Mouse (Mus musculus) adrenal gland, adult (tissue): ENCODE measurements around the gene Phkg1.
"Not testable (repeated sequence)": the region's sequence is repeated elsewhere in the genome, so short reads cannot be mapped to it uniquely, and the experiment has no call there.

Experiments
- DNase-seq, 2 experiments: peaks; one replicate each; pipeline ENCODE4 v3.0.0; 2022 to 2023; ENCODE audit warnings: low spot score in 1 of 2; ENCODE audit not compliant: inconsistent age in 2 of 2

Gene Phkg1

DNA sequence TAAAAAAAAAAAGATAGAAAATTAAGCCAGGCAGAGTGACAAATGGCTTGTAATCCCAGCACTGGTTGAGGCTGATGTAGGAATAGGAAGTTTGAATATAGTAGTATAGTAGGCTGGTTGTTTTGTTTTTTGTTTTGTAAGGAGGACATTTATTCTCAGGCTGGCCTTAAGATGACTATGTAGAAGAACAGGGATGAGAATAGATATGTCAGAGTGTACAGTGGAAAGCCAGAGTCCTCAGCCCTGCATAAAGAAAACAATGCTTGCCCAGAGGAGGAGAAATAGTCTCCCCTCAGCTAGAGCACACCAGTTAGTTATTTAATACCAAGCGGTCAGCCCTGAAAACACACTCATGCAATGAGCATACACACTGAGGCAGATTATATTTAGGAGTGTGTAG is at the start of gene Phkg1:
Gene Phkg1 (minus strand): TSS at position 101 of the 400 bp plus-strand sequence.
- no peak for DNase-seq

DNA sequence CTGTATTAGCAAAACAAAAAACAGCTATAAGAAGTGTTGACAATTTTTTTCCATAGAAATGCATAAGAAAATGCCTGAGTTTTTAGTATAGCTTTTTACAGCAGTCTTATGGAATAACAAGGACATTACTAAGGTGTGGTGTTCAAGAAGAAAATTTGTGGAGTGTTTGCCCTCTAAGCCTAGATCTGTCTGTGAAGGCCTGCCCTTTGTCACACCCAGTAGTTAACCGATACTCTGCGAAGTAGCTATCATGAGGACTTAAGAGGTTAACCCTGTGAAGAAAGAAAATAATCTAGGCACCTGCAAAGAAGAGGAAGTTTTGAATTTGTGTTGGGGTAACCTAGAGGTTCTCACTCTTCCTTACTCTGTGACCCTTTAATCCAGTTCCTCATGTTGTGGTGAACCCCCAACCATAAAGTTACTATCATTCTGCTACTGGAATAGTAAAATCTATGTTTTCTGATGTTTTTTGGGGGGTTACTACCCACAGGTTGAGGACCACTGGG is 49.2 kb upstream of the Phkg1 start:
- DNase-seq, result no peak

DNA sequence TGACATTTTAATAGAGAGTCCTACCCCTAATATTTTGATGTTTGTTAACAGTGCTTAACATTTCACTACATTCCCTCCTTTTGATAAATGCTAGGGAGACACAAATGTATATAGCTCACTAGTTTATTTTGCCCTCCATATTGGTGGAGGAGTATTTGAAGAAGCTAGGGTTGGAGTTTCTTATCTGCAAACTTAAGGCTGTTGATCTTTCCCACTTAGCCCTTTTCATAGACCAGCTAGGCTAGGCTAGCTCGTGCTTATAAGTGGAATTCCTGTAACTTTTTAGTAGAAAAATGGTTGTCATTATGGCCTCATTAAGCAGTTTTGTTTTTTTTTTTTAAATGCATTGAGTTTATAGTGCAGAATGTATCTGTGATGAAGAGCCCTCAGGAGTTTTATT is 45.1 kb upstream of the Phkg1 start:
- no peak for DNase-seq

DNA sequence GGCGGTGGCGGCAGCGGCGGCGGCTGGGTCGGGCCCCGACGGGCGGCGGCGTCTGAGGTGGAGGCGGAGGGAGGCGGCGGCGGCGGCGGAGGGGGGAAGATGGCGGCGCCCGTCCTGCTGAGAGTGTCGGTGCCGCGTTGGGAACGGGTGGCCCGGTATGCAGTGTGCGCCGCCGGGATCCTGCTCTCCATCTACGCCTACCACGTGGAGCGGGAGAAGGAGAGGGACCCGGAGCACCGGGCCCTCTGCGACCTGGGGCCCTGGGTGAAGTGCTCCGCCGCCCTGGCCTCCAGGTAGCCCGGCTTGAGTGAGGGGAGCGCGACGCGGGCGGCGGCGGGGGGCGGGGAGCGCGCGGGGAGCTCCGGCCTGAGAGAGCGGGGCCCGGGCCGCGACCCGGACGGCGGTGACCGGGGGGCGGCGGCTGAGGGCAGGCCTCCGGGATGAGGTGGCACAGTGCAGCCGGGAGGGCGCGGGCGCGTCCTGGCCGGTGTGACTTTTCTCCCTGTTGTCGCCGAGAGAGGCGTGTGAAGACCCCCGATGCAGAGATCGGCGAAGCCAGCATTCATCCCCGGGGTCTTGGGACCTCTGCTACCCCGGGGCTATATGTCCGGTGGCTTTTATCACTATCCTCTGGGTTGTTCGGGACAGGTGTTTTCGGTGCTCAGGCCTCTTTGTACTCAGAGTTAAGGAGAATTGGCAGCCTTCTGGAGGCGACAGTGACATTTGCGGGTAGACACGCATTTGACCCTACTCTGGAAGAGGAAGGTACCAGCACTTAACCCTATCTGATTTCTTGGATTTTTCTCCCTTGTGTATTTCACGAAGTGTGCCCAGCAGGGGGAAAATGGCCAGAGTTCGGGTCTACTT is 44.0 kb upstream of the Phkg1 start:
- DNase-seq, result peak; percentile 73 to 86

DNA sequence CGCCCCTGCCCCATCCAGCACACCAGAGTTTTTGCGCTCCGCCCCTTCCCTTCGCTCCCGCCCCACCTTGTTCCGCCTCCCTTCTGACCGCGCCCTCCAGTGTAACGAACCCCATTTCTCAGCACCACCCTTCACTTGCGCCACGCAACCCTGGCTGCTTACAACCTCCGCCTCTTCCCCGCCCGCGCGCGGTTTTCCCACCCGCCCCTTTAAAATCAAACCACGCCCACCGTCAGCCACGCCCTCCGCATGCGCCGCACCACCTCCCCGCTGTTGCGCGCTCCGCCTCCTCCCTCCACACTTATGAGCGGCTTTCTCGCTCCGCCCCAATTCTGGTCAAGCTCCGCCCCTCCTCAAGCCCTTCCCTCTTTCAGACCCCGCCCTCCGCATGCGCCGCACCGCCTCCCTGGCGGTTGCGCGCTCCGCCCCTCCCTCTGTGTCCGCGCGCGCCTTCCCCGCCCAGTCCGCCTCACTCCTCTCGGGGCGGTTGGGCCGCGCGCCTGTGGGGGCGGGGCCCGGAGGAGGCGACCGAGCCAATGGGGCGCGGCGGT is 43.2 kb upstream of the Phkg1 start, which contains the start of gene Vkorc1l1:
Gene Vkorc1l1 (plus strand): TSS at position 476 of the 551 bp plus-strand sequence.
- DNase-seq, result peak; percentile 99 to 100

DNA sequence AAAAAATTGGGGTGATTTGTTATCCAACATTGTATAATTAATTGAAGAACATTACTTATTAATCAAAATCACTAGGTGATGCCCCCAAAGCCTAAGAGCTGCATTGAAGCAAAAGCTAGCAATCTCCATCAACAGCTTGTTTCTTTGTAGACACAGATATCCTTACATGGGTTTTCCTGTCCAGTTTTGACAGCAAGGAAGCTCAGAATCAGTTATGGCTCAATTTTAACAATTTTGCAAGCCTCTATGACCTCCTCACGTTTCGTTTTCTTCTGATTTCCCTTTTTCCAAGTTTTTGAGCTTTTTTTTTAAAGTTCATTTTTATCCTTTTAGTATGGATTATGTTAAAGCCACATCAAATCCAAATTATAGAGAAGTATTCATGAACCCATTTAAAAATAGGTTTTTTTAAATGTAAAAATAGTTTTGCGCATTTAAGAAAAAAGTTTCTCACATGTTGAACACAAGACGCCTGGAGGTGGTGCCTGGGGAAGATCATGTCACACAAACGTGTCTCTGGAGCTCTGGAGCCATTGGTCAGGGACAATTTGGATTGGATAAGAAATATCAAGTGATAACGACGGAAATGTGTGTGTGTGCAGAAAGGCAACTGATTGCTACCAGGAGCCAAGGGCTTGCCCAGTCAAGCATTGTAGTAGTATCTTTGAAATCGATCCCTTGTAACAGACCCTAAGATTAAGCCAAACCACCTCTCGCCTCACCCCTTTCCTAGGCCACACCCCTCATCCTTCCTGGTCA is 42.6 kb upstream of the Phkg1 start:
- peak in 1 of 2 experiments; percentile 43 for DNase-seq

DNA sequence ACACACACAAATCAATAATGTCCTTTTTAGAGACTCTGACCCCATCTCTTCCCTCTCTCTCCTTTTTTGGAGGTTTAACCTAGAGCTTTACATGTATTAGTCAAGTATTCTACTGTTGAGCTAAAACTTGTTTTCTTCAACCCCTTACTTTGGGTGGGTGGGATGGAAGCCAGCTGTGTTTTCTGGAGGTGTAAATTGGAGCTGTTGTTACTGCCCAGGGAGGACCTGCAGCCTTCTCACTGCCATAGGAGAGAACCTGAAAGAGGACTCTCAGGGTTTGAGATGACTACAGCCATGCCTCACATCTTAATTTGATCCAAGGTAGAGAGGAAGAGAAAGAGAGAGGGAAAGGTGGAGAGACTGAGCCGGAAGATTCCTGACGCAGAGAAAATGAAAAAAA is 41.9 kb upstream of the Phkg1 start:
- peak in 1 of 2 experiments; percentile 49 for DNase-seq

DNA sequence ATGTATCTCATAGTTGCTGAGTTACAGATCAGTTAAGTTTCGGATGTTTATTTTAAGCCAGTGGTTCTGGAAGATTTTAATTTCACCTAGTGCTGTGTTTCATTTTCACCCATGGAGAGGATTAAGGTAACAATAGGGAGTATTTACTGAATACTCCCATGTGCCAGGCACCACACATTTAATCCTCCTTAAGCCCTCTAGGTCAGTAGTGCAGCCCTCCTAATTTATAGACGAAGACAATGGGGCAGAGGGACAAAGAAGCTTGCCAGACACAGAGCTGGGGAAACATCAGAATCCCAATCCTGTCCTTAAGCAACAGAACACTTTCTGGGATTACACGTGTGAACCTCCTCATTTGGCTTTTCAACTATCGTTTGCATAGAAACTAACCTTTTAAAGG is 38.6 kb upstream of the Phkg1 start:
- DNase-seq, result no peak

DNA sequence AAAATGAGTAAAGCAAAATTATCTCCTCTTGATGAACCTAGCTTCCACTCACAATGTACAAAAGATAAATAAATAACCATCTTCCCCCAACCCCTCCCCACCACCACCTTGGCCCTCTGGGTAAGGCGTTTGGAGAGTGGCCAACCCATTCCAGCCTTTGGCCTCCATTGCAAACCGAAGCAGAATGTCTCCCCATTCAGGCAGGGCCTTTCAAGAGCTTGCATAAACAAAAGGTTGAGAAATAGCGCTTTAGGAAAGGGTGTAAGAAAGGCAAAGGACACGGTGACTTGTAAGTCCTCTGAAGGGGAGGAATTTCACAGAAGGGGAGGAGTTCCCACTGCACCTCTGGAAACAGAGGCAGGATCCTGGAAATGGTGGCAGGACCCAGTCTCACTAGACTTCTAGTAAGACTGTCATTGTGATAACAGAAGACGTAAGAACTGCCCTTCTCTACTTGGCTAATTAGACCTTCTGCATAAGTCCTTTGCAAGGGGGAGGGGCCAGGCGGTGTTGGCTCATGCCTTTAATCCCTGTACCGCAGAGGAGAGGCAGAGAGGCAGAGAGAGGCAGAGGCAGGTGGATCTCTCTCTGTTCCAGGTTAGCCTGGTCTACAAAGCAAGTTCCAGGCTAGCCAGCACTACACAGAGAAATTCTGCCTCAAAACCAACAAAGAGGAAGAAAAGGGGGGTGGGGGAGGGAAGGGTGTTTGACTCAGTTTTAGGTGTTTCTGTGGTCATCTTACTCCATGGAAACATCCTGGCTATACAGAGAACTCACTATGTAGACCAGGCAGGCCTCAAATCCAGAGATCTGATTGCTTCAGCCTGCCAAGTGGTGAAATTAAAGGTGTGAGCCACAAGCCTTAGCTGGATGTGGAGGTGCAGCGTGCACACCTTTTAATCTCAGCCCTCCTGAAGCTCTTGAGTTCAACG is 31.8 kb upstream of the Phkg1 start:
- peak in 1 of 2 experiments; percentile 69 for DNase-seq

DNA sequence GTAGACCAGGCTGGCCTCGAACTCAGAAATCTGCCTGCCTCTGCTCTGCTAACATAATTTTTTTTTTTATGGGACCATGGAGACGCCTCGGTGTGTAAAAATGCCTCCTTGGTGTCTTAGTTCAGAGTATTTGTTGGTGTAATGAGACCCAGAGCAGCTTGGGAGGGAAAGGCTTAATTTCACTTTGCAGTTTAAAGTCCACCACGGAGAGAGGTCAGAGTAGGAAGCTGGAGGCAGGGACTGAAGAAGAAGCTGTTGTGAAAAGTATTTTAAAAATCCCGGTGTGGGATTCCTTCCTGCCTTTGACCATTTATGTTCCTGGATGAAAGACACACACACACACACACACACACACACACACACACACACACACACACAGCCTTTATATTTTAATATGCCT is 27.6 kb upstream of the Phkg1 start:
- no peak for DNase-seq

DNA sequence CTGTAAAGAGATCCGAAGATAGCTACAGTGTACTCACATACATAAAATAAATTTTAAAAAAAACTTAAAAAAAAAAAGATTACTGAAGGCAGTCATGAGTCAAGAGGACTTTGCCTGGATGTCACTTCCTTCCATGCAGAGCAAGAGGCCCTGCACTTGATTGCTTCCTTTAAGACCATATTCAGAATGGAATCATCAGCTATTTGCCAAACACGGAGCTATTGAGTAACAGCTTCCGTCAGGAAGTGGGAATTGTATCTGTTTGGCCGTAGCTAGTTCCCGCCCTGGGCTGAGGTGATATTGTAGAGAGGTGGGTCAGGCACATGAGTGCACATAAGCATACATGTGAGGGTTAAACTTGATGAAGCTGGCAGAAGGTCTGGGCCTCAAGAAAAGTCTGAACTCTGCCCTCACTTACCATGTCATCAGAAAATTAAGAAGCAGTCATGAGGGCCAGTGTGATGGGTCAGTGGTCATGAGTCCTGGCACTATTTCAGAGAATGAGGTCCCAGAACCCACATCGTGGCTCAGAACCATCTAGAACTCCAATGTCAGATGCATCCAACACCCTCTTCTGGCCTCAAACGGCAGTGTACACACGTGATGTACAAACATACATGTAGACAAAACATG is 26.6 kb upstream of the Phkg1 start:
- DNase-seq, result no peak

DNA sequence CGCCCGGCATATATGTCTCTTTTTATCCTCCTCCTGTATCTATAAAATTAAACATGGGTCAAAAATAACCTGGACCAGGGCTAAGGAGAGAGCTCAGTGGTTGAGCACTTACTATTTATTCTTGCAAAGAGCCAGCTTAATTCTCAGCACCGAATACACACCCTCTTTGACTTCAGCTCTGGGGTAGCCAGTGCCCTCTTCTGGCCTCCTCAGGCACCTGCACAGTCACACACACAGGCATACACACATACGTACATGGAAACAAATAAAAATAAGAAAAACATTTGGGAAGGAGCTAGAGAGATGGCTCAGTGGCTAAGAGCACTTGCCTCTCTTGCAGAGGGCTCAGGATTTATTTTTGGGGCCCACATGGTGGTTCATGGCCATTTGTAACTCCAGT is 23.6 kb upstream of the Phkg1 start:
- DNase-seq, result no peak

DNA sequence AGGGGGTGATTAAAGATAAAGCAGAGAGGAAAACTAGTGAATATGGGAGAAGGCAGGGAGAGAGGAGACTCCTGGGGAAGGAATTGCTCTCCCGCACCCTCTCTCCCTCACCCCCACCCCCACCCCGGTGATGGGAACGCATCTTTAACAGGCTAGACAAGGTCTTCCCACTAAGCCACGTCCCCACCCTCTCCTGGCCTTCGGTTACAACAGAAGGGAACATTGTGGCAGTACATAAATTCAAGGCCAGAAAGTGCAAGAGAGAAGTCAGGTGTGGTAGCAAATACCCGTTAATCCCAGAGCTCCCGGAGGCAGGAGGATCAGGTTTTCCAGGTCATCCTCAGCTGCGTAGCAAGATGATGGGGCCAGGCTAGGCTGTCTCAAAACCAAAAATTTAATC is 21.0 kb upstream of the Phkg1 start:
- peak in 1 of 2 experiments; percentile 65 for DNase-seq

DNA sequence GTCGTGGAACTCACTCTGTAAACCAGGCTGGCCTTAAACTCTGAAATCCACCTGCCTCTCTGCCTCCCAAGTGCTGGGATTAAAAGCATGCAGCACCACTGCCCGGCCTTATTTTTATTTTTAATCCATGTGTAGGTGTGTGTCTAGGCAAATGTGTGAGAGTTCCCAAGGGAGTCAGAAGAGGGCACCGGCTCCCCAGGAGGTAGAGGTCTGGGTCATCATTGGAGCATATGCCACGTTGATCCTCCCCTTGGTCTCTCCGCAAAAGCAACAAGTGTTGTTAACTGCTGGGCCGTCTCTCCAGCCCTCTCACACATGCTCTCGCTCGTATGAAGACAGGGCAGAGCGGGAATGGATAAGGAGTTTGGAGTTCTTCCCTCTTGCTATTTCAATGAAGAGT is 20.4 kb upstream of the Phkg1 start:
- DNase-seq, result peak; percentile 36 to 54

DNA sequence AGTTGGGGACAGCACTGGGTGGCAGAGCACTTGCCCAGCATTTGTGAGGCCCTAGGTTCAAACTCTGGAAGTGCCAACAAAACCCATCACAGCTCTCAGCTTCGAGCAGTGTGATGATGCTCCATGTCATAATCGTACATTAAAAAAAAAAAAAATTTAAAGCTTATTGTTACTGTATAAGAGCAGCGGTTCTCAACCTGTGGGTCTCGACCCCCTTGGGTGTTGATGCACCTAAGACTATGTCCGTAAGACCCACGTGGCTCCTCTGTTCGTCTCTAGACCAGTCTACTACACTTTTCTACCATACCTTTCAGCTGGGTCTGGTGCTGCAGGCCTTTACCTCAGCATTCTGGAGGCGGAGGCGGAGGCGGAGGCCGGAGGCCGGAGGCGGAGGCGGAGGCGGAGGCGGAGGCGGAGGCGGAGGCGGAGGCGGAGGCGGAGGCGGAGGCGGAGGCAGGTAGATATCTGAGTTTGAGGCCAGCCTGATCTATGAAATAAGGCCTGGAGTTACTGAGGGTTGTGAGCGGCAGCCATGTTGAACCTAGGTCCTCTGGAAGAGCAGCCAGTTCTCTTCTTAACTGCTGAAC is 19.8 kb upstream of the Phkg1 start:
- no peak for DNase-seq

DNA sequence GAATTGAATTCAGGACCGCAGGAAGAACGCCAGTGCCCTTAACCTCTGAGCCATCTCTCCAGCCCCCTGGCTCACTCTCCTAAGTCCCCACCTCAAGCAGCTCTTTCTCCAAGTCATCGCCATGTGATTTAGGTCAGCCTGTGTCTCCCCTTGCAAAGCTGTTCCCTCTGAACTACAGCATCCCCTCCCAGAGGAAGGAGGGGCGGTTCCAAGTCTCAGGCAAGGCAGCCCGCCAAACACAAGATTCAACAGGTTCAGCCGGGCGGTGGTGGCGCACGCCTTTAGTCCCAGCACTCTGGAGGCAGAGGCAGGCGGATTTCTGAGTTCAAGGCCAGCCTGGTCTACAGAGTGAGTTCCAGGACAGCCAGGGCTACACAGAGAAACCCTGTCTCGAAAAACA is 17.1 kb upstream of the Phkg1 start:
- not testable (repeated sequence) for DNase-seq

DNA sequence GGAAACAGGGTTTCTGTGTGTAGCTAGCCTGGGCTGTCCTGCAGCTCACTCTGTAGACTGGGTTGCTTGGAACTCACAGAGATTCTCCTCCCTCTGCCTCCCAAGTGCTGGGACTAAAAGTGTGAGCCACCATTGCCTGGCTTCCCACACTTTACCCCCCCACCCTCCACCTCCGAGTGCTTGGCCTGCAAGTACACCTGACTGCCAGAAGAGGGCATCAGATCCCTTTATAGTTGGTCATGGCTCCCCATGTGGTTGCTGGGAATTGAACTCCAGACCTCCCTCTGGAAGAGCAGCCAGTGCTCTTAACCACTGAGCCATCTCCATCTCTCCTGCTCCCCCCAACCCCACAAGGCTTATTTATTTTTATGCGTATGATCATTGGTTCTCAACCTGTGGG is 15.7 kb upstream of the Phkg1 start:
- peak in 1 of 2 experiments; percentile 73 for DNase-seq

DNA sequence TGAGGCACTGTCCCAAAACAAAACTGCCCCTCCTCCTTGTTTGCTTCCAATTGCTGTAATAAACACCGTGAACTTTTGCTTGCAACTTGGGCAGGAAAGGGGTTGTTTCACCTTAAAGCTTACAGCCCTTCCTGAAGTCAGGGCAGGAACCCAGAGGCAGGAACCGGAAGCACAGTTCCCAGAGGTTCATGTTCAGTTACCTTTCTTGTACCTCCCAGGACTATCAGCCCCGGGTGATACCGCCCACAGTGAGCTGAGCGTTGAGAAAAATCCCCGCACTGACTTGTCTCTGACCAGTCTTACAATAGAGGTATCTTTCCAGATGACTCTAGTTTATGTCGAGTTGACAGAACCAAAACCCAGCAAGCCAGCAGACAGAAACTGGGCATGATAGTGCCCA is 11.2 kb upstream of the Phkg1 start:
- no peak for DNase-seq

DNA sequence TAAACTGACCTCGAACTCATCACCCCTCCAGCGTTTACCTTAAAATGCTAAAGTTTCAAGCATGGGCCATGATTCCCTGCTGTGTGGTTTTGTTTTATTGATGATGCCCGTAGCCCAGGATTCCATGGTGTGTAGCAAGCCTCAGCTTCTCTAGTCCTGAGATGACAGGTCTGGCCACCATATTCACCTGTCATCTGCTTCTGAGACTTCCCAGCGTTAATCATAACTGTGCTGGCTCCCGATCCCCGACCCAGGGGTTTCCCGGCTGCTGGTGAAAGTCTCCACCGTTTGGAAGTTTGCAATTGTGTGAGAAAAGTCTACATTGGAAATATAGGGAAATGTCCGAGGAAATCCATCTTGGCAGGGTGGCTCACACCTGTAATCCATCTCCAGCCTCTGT is 10.8 kb upstream of the Phkg1 start:
- DNase-seq, result no peak
